Mouse (Mus musculus) C2C12 (cell line): Measurements from ENCODE around the gene Izumo4.

Source experiments
- CEBPB ChIP-seq: IDR thresholded peaks from one replicate; pipeline ENCODE4 v1.6.1; 2011; ENCODE audit warnings: low read depth, mild to moderate bottlenecking, control low read depth, moderate library complexity
- CTCF ChIP-seq: IDR thresholded peaks from one replicate; pipeline ENCODE4 v1.5.1; 2011; ENCODE audit not compliant: control insufficient read depth, insufficient read depth, insufficient read length
- MAX ChIP-seq: IDR thresholded peaks from one replicate; pipeline ENCODE4 v1.6.1; 2011; ENCODE audit warnings: mild to moderate bottlenecking, control low read depth
- USF1 ChIP-seq: IDR thresholded peaks from one replicate; pipeline ENCODE4 v1.6.1; 2011; ENCODE audit warnings: low read depth, mild to moderate bottlenecking, control low read depth, moderate library complexity

GRCm38 (mm10) chr10:80744262-80744661 lies 42.3 kb downstream of the Izumo4 start:
- TF ChIP-seq CTCF (no peak), USF1 (no peak), MAX (no peak), CEBPB (no peak)
